Mouse (Mus musculus): ENCODE results near the gene Tppp3. TPM values are rescaled to one million over a fixed set of nuclear protein-coding genes. Genes with fewer than 3 reads are reported as not detected.

The Tppp3 gene
- polyA plus RNA-seq, 1 experiment from 2014 or later: 38.7 TPM

DNA sequence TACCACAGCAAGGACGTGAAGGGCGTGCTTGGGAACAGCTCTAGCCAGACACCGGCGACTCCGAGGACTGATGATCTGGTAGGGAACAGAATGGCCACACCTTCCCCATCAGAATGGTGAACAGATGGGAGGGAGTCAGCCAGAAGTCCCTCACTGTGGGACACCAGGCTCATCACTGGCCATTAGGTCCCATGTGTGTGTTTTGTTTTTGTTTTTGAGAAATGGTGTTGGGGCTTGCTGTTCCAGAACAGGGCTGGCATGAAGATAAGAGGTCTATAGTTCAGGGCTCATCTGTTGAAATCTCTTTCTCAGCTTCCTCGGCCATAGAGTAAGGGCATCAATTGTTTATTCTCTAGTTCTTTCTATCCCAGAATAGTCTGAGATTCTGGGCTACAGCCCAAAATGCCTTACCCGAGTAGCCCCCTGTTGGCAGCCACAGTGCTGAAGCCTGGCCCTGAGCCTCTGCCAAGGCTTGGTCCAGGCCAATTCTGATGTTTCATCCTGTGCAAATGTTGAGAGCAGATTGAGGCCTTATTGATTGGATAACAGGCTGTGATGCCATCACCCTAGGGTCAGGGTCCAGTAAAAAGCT is 4.5 kb downstream of the Tppp3 start:
- WGBS: 64% methylated on average over 7 of the region's 7 CpGs
- H3K27me3 ChIP-seq (ENCODE audit: control insufficient read depth, insufficient read depth, low read length): no peaks in the 10 kb centered on the region
- no peak overlapping the region for H3K4me3 ChIP-seq (ENCODE audit: low read length)
- no peaks in the 10 kb centered on the region; the same call in 1 of the 2 replicates for H3K36me3 ChIP-seq (ENCODE audit: control insufficient read depth, insufficient read depth)
- H3K4me1 ChIP-seq (ENCODE audit: control insufficient read depth, insufficient read depth, low read length): peaks cover 21% of the 10 kb centered on the region
- no peak overlapping the region for H3K9ac ChIP-seq (ENCODE audit: low read length)
- peak overlapping the region; percentile 28; the same call in 1 of the 2 replicates for H3K27ac ChIP-seq (ENCODE audit: low read length)
- no peak for ATAC-seq (replicated peaks; ENCODE audit: extremely low read depth, insufficient read depth, low FRiP score)
- no peaks in the 10 kb centered on the region for H3K9me3 ChIP-seq (replicated peaks; ENCODE audit: control insufficient read depth, low read length)
- H3K4me2 ChIP-seq (ENCODE audit: low read depth, low read length): no peak overlapping the region

DNA sequence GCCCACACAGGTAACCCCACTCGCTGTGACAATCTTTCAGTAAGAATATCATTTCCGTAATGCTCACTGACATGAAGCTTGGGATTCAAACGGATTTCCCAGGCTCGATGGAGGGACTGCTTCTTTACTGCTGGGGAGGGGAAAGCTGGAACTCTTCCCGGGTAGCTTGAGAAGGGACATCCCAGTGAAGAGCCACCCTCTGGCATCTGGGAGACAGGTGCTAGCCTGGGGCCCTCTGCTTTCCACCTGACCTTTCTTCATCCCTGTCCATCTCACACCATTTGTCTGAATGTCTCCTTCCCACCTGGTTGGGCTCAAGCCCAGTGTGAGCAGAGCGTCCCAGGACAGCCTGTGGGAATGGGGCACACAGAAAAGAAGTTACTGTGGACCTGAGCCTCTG is 5.1 kb downstream of the Tppp3 start:
- no peaks in the 10 kb centered on the region for H3K9me3 ChIP-seq (replicated peaks; ENCODE audit: control insufficient read depth, low read length)
- no peak overlapping the region for H3K4me2 ChIP-seq (ENCODE audit: low read depth, low read length)
- WGBS: 77% methylated on average over 6 of the region's 6 CpGs
- no peaks in the 10 kb centered on the region for H3K27me3 ChIP-seq (ENCODE audit: control insufficient read depth, insufficient read depth, low read length)
- H3K9ac ChIP-seq (ENCODE audit: low read length): no peak overlapping the region
- H3K27ac ChIP-seq (ENCODE audit: low read length): no peak overlapping the region
- no peak for ATAC-seq (replicated peaks; ENCODE audit: extremely low read depth, insufficient read depth, low FRiP score)
- no peaks in the 10 kb centered on the region; the same call in 1 of the 2 replicates for H3K36me3 ChIP-seq (ENCODE audit: control insufficient read depth, insufficient read depth)
- H3K4me1 ChIP-seq (ENCODE audit: control insufficient read depth, insufficient read depth, low read length): peaks cover 16% of the 10 kb centered on the region
- no peak overlapping the region for H3K4me3 ChIP-seq (ENCODE audit: low read length)

DNA sequence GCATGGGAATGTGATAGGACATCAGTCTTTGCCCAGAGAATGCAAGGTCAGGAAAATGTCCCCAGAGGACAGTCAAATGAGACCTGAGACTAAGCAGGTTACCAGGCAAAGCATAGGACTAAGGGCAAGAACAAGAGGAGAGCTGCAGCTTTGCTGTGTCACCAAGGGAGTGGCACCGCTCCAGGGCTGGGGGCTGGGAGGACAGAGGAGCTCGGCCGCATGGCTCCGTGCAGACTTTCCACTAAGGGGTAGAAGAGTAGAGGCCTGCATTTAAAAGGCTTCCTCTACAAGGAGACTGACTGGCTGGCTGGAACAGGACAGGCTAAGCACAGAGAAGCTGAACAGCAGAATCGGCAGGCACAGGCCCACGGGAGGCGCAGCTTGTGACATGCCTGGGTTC is 6.7 kb downstream of the Tppp3 start:
- Histone ChIP-seq H3K4me1 (ENCODE audit: control insufficient read depth, insufficient read depth, low read length) (peaks cover 10% of the 10 kb centered on the region), H3K9me3 (replicated peaks; ENCODE audit: control insufficient read depth, low read length) (no peaks in the 10 kb centered on the region), H3K4me3 (ENCODE audit: low read length) (no peak overlapping the region), H3K27ac (ENCODE audit: low read length) (no peak overlapping the region), H3K36me3 (ENCODE audit: control insufficient read depth, insufficient read depth) (no peaks in the 10 kb centered on the region; the same call in 1 of the 2 replicates), H3K4me2 (ENCODE audit: low read depth, low read length) (no peak overlapping the region), H3K9ac (ENCODE audit: low read length) (no peak overlapping the region), H3K27me3 (ENCODE audit: control insufficient read depth, insufficient read depth, low read length) (no peaks in the 10 kb centered on the region)
- 47% methylated on average over 7 of the region's 7 CpGs for WGBS
- ATAC-seq (replicated peaks; ENCODE audit: extremely low read depth, insufficient read depth, low FRiP score): no peak; the same call in 1 of the 2 replicates

DNA sequence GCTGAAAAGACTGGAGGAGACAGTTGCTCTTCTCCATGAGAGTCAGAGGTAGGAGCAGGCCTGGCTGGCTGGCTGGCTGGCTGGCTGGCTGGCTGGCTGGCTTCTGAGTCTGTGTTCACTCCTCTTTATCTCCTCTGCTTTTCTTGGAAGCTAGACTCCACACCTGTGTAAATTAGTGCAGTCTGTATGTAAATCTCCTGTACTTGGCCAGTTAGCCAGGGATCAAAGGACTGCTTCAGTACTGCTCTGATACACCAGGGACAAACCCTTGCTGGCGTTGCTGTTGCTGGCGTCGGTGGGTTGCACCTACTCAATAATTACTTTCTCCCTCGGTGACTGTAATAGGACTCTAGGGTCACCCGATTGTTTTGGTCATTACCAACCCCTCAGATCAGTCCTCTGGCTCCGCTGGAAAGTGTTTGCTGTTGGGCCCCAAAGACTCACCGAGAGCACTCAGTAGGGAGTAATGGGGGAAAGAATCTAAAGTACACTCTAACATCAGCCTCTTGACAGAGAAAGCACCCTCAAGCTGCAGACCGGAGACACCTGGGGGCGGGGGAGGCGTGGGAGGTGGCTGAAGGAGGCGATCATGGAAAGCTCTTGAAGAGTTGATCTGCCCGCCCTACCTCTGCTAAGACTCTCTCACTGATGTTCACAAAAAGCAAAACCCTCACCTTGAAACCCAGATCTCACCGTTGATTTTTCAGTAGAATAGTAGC is 10.1 kb downstream of the Tppp3 start:
- WGBS: 62% methylated on average over 13 of the region's 13 CpGs
- H3K9me3 ChIP-seq (replicated peaks; ENCODE audit: control insufficient read depth, low read length): no peaks in the 10 kb centered on the region
- H3K27me3 ChIP-seq (ENCODE audit: control insufficient read depth, insufficient read depth, low read length): no peaks in the 10 kb centered on the region
- ATAC-seq (replicated peaks; ENCODE audit: extremely low read depth, insufficient read depth, low FRiP score): no peak
- no peak overlapping the region for H3K4me2 ChIP-seq (ENCODE audit: low read depth, low read length)
- no peak overlapping the region for H3K4me3 ChIP-seq (ENCODE audit: low read length)
- H3K9ac ChIP-seq (ENCODE audit: low read length): no peak overlapping the region
- no peak overlapping the region for H3K27ac ChIP-seq (ENCODE audit: low read length)
- peaks cover 3% of the 10 kb centered on the region; the same call in 1 of the 2 replicates for H3K4me1 ChIP-seq (ENCODE audit: control insufficient read depth, insufficient read depth, low read length)
- H3K36me3 ChIP-seq (ENCODE audit: control insufficient read depth, insufficient read depth): no peaks in the 10 kb centered on the region

DNA sequence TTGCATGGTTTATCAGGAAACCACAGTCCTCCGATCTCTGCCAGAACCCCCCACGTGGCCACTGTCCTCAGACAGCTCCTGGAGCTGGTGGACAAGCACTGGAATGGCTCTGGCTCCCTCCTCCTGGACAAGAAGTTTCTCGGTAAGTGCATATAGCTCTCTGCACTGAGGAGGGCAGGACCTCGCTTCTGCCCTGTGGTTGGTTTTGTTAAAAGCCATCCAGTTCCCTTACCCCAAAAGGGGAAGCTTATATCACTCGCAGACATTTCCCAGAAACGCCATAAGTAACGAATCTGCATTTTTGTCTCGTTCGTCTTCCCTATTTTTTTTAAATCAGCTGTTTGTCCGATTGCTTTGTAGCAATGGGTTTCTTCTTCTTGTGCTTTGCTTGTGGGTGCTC is 16.1 kb downstream of the Tppp3 start:
- H3K4me1 ChIP-seq (ENCODE audit: control insufficient read depth, insufficient read depth, low read length): 0 out of 2 replicates have a peak, but pooled peaks cover 3% of the 10 kb centered on the region
- no peak overlapping the region for H3K4me3 ChIP-seq (ENCODE audit: low read length)
- no peak for ATAC-seq (replicated peaks; ENCODE audit: extremely low read depth, insufficient read depth, low FRiP score)
- H3K4me2 ChIP-seq (ENCODE audit: low read depth, low read length): no peak overlapping the region
- no peak overlapping the region for H3K27ac ChIP-seq (ENCODE audit: low read length)
- H3K27me3 ChIP-seq (ENCODE audit: control insufficient read depth, insufficient read depth, low read length): no peaks in the 10 kb centered on the region
- H3K36me3 ChIP-seq (ENCODE audit: control insufficient read depth, insufficient read depth): no peaks in the 10 kb centered on the region
- H3K9ac ChIP-seq (ENCODE audit: low read length): no peak overlapping the region
- WGBS: 49% methylated on average over 10 of the region's 10 CpGs
- no peaks in the 10 kb centered on the region for H3K9me3 ChIP-seq (replicated peaks; ENCODE audit: control insufficient read depth, low read length)

DNA sequence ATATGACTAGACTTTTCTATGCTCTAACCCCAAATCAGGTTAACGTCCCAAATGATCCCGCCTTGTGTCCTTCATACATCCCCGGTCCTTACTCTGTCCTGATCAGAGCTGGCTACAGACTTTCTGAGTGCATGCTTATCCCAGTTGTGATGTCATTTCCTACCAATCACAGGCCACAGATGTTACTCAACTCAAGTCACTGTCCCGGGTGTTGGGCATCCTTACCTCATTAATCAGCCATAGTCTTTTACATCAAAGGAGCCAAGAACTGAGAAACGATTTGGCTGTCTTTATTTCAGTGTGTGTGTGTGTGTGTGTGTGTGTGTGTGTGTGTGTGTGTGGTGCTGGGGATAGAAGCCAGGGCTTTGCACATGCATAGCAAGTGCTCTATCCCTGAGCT is 17.2 kb downstream of the Tppp3 start:
- H3K4me1 ChIP-seq (ENCODE audit: control insufficient read depth, insufficient read depth, low read length): 0 out of 2 replicates have a peak, but pooled peaks cover 3% of the 10 kb centered on the region
- ATAC-seq (replicated peaks; ENCODE audit: extremely low read depth, insufficient read depth, low FRiP score): no peak
- H3K4me3 ChIP-seq (ENCODE audit: low read length): no peak overlapping the region
- 51% methylated on average over 5 of the region's 5 CpGs for WGBS
- no peak overlapping the region for H3K4me2 ChIP-seq (ENCODE audit: low read depth, low read length)
- H3K9ac ChIP-seq (ENCODE audit: low read length): no peak overlapping the region
- H3K27me3 ChIP-seq (ENCODE audit: control insufficient read depth, insufficient read depth, low read length): no peaks in the 10 kb centered on the region
- no peaks in the 10 kb centered on the region for H3K36me3 ChIP-seq (ENCODE audit: control insufficient read depth, insufficient read depth)
- H3K27ac ChIP-seq (ENCODE audit: low read length): no peak overlapping the region
- H3K9me3 ChIP-seq (replicated peaks; ENCODE audit: control insufficient read depth, low read length): no peaks in the 10 kb centered on the region

DNA sequence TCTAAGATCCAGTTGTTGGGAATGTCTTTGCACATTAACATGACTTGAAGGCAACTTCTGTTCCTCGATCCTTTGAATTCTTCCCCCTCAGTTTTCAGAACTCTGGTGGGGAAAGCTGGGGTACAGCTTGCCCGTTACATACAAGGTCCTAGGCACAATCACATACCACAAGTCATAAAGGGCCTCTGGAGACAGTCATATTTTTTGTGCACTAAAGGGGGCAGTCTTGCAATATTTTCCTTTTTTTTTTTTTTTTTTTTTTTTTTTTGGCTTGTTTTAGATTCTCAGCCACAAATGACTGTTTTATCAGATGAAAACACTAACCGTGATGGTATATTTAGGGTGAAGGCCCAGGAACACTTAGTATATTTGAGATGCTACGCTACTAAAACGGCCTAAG is 18.0 kb downstream of the Tppp3 start:
- 58% methylated on average over 5 of the region's 5 CpGs for WGBS

DNA sequence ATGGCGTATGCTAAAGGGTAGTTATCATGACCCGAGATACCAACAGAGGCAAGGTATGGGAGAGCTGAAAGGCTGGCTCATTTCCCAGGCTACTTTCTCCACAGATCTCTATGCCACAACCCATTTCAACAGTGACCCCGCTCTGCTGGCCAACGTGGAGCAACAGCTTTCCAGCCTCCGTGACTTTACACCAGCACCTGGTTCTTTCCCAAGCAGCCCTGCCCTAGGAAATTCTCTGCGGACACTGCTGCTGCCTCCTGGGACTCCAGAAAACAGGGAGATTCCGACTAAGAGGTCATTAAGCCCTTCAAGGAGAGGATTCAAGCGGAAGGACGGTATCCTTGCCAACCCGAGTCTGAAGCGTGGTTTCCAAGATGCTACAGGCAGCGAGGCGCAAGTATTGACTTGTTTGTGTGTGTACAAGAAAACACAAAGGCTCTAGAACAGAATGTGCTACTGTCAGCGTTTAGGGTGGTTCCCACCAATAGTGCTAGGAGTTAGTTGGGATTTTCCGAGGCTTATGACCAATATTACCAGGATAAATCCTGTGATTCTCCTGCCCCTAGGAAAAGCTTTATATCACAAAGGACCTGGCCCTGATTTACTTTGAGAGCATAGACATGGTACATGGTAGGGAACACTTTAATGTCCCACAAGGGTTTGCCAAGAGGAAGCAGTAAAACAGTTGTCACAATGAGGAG is 19.3 kb downstream of the Tppp3 start:
- ATAC-seq (replicated peaks; ENCODE audit: extremely low read depth, insufficient read depth, low FRiP score): no peak
- Histone ChIP-seq H3K9ac (ENCODE audit: low read length) (no peak overlapping the region), H3K36me3 (ENCODE audit: control insufficient read depth, insufficient read depth) (no peaks in the 10 kb centered on the region), H3K9me3 (replicated peaks; ENCODE audit: control insufficient read depth, low read length) (no peaks in the 10 kb centered on the region), H3K27ac (ENCODE audit: low read length) (no peak overlapping the region), H3K27me3 (ENCODE audit: control insufficient read depth, insufficient read depth, low read length) (no peaks in the 10 kb centered on the region), H3K4me1 (ENCODE audit: control insufficient read depth, insufficient read depth, low read length) (0 out of 2 replicates have a peak, but pooled peaks cover 3% of the 10 kb centered on the region), H3K4me3 (ENCODE audit: low read length) (no peak overlapping the region), H3K4me2 (ENCODE audit: low read depth, low read length) (no peak overlapping the region)
- WGBS: 59% methylated on average over 15 of the region's 15 CpGs

More for the DNA sequence above, 18.0 kb downstream of the Tppp3 start:
- Histone ChIP-seq H3K4me3 (ENCODE audit: low read length) (no peak overlapping the region), H3K4me2 (ENCODE audit: low read depth, low read length) (no peak overlapping the region), H3K27me3 (ENCODE audit: control insufficient read depth, insufficient read depth, low read length) (no peaks in the 10 kb centered on the region), H3K4me1 (ENCODE audit: control insufficient read depth, insufficient read depth, low read length) (0 out of 2 replicates have a peak, but pooled peaks cover 3% of the 10 kb centered on the region), H3K27ac (ENCODE audit: low read length) (no peak overlapping the region), H3K36me3 (ENCODE audit: control insufficient read depth, insufficient read depth) (no peaks in the 10 kb centered on the region), H3K9me3 (replicated peaks; ENCODE audit: control insufficient read depth, low read length) (no peaks in the 10 kb centered on the region), H3K9ac (ENCODE audit: low read length) (no peak overlapping the region)
- ATAC-seq (replicated peaks; ENCODE audit: extremely low read depth, insufficient read depth, low FRiP score): no peak

DNA sequence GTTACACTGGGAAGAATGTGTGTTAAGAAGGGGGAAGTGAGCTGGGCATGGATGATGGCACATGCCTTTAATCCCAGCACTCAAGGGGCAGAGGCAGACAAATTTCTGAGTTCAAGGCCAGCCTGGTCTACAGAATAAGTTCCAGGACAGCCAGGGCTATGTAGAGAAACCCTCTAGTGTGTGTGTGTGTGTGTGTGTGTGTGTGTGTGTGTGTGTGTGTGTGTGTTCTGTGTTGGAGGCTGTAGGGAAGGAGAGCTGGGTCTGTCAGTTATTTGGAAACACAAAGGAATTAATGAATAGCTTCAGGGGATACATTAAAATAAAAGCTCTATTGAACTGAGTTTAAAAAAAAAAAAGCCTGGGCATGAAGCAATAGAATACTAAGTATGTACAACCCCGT is 20.3 kb downstream of the Tppp3 start:
- 54% methylated on average over 1 of the region's 1 CpGs for WGBS
- no peak overlapping the region for H3K4me2 ChIP-seq (ENCODE audit: low read depth, low read length)
- H3K9ac ChIP-seq (ENCODE audit: low read length): no peak overlapping the region
- no peak overlapping the region for H3K27ac ChIP-seq (ENCODE audit: low read length)
- H3K4me1 ChIP-seq (ENCODE audit: control insufficient read depth, insufficient read depth, low read length): 0 out of 2 replicates have a peak, but pooled peaks cover 3% of the 10 kb centered on the region
- H3K27me3 ChIP-seq (ENCODE audit: control insufficient read depth, insufficient read depth, low read length): no peaks in the 10 kb centered on the region
- H3K4me3 ChIP-seq (ENCODE audit: low read length): no peak overlapping the region
- no peak for ATAC-seq (replicated peaks; ENCODE audit: extremely low read depth, insufficient read depth, low FRiP score)
- no peaks in the 10 kb centered on the region for H3K36me3 ChIP-seq (ENCODE audit: control insufficient read depth, insufficient read depth)
- H3K9me3 ChIP-seq (replicated peaks; ENCODE audit: control insufficient read depth, low read length): no peaks in the 10 kb centered on the region
